Mouse (Mus musculus): Measurements from ENCODE around the gene Nmnat2.

Gene Nmnat2

GRCm38 (mm10) chr1:152954821-152955523 lies at the start of gene Nmnat2:
Nmnat2 (plus strand) TSS chr1:152954993.
- DNase-seq, result no peak

- DNase-seq, result no peak
Measured at GRCm38 (mm10) chr1:152913483-152914460, 41.0 kb upstream of the Nmnat2 start.

DNA sequence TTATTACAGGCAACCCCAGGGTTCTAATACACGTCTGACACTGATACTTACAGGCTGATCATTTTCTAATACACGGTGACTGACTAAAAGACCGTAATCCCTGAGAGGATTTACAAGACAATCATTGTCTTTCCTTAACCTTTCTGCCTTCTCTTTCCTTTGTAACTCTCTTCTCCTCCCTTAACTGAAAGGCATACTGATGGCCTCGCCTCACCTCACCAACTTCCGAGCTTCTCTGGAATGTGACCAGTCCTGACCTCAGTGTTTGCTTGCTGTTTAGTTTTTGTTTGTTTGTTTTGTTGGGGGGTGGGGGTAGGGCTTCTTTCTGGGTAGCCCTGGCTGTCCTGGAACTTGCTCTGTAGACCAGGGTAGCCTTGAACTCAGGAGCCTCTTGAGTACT lies 39.0 kb upstream of the Nmnat2 start:
- DNase-seq, result no peak

DNA sequence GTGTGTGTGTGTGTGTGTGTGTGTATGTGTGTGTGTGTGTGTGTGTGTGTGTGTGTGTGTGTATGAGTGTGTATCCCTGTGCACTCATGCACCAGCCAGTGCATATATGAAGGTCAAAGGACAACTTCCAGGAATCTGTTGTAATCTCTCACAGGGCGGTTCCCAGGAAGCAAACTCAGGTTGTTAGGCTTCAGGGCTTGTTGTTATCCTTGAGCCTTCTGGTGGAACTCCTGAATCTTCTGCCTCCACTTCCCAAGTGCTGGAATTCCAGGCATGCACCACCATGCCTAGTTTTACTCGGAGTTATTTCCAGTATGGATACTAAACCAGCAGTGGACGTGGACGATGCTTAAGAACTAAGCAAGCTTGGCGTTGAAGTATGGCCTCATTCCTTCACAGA lies 37.9 kb upstream of the Nmnat2 start:
- no peak for DNase-seq

GRCm38 (mm10) chr1:152917626-152918025 lies 37.2 kb upstream of the Nmnat2 start:
- DNase-seq, result no peak

DNA sequence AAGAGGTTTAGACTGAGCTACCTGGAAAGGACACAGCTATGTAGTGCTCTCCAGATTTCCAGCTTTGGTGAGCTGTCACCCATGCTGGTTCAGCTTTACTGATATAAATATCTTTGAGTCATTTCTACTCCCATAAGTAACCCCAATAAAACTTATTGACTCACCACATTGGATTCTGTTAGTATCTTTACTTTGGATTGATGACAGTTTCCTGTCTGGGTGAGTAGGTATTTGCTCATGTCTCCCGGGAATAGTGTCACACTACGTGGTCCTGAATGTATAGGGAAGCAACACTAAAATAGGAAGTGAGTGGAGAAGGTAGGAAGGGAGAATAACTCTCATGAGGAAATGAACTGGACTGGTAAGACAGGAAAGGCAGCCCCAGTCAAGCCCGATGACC lies 33.0 kb upstream of the Nmnat2 start:
- DNase-seq, result no peak

GRCm38 (mm10) chr1:152933962-152934361 lies 20.8 kb upstream of the Nmnat2 start:
- no peak for DNase-seq

DNA sequence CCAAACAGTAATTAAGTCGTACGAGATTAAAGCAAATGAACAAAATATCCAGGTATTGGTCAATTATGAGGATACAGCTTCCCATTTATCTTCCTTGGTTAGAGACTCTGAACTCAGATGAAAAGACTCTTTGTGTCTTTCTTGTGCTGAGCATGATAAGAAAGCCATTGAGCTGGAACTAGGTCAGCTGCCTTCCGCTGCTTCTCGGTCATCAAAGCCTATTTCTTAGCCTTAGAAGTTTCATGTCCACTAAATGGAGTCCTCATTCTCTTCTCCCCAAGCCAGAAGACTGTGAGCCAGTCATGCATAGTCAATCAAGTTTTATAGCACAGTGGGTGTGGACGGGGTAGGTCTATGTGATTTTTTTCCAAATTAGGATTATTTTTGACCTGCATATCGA lies 19.3 kb upstream of the Nmnat2 start:
- DNase-seq, result no peak

DNA sequence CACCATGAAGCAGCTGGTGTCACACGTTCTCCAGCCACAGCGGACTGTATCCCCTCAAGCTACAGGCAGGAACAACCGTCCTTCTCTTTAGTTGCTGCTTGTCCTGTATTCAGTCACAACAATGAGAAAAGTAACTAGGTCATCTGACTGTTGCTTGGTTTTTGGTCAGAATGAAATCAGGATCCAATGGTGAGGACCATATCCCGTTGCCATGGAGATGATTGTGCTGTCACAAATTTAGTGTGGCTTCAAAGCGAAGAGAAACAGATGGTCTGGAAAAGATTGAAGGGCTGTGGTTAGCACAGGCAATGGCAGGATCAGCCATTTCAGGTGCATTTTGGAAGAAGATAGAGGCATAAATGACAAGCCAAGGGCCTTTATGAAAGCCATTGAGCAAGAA lies 18.4 kb upstream of the Nmnat2 start:
- DNase-seq, result no peak

DNA sequence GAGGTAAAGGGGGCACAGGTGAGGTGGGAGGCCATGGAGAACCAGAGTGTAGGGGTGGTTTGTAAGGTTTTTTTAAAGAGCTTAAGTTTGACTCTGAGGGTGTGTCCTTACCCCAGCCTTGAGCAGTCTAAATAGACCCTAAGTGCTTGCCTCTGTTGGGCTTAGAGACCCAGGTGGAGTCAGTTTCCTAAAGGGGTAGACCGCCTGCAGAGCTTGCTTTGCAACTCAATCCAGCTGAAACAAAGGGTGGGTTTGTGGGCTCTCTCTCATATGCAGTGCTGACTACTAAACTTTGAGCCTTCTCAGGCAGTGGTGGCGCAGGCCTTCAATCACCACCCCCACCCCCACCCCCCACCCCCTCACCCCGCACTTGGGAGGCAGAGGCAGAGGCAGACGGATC lies 11.8 kb upstream of the Nmnat2 start:
- DNase-seq, result no peak

DNA sequence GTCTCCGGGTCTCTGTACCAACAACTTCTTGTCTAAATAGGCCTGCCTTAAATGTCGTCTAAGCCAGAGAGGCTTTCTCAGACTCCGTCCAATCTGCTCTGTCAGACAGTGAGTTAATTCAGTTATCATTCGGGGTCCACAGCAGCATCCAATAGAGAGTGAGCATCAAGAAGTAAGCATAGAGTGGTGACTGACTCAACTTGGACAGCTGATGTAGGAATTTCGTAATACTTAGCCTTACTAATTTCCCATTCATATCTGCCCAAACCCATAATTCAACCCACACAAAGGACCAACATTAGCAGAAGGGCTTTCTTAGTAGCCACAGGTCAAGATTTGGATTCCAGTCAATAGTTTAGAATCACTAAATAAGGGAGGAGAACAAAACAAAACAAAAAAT lies 626 bp upstream of the Nmnat2 start:
- no peak for DNase-seq

DNA sequence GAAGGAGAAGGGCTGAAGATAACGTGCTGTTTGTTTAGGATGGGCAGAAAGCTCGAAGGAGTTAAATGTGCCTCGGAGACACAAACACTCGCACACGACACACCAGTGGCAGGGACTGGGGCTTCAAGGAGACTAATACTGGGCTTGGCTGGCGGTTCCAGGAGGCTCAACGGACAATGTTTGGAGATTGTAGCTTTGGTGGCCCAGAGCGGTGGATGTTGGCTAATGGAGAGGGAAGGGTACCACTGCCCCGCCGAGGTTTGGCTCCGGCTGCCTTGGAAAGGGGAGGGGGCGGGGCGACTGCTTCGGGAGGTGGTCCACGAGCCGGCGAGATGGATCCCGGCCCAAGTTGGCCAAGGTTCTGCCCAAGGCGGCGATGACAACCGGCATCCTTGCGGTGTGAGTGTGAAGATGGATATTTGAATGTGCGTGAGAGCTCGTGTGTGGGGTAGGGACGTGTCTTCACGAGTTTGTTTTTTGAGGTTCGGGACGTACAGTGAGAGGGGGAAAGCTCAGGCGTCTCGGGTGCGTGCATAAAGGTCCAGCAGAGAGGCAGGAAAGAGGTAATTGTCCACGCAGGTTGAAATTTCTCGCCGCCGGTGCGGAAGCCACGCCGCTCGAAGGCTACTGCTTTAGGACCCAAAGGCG lies 895 bp downstream of the Nmnat2 start:
- no peak for DNase-seq

DNA sequence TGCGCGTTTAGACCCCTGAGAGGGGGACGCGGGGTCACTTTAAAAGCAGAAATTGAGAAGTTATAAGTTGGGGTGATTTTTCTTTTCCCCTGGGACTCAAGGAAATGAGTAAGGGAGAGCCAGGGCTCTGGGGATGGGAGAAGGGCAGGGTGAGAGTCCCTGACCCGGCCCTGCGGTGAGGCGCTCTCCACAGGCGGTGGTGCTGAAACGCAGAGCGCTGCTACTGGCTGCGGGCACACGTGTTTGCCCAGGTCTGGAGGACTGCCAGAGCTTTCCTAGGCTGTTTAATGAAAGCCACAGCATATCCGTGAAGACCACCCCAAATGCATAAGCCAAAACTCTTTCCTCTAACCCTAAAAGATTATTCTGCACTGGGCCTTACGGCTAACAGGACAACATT lies 1.4 kb downstream of the Nmnat2 start:
- no peak for DNase-seq

GRCm38 (mm10) chr1:152964344-152964743 lies 9.6 kb downstream of the Nmnat2 start:
- no peak for DNase-seq

DNA sequence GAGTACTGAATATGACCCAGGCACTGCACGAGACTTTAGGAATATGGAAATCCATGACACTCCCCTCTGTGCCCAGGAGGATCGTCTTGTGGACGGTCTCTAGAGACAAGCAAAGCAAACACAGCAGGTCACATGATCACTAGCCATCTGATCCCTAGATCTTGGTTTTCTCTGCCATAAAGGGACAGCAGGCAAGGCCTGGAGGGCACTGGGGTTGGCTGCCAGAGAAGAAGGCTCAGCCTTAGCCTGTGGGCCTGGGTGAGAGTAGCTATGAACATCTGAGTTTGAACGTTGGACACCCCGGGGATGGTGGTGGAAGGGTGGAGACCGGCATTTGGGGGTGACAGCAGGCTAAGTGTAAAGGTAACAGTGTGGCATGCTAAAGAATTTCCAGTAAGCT lies 11.4 kb downstream of the Nmnat2 start:
- DNase-seq, result no peak

DNA sequence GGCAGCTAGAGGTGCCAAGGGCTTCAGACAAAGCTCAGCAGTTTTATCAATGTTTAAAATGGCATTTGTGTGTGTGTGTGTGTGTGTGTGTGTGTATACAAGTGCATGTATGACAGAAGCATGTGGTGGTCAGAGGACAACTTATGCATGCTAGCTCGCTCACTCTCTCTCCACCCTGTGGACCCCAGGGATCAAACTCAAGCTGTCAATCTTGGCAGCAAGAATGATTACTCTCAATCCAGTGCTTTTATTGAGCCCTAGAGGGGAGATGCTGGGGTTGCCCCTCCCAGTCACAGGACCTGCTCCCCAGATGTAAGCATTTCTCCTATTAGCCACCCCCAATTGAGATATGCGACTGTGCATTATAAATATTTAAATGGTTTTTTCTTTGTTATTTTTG lies 11.9 kb downstream of the Nmnat2 start:
- DNase-seq, result no peak

DNA sequence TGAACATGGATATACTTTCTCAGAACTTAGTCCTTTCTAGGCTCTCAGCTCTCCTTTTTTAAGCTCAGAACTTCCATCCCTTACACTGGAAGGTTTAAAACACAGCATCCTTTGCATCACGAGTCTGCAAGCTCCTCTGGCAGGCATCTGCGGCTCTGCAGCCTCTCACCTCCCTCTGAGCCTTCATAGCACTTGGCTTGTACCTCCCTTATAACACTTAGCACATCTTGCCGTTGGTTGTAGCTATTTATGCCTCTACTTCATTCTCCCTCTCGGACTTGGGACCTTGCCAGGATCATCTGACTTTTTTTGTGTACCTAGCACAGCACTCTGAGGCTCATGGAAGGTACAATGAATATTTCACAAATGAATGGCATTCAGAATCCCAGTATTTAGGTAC lies 14.3 kb downstream of the Nmnat2 start:
- DNase-seq, result no peak

- DNase-seq, result no peak
Measured at GRCm38 (mm10) chr1:152972957-152973356, 18.2 kb downstream of the Nmnat2 start.

DNA sequence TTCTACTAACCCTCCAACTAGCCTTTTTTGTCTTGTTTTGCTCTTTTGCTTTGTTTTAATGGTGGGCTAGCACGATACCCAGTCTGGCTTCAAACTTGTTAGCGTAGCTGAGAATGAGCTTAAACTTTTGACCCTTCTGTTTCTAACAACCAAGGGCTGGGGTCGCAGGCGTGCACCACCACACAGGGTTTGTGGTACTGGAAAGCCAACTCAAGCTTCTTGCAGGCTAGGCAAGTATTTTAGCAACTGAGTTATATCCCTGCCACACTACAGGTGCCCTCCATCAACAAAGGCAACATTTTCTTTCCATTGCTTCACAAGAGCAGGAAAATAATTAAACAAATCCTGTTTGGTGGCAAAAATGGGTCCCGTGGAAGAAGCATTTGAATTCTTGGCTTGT lies 18.6 kb downstream of the Nmnat2 start:
- DNase-seq, result no peak

GRCm38 (mm10) chr1:152973861-152974260 lies 19.1 kb downstream of the Nmnat2 start:
- DNase-seq, result no peak

DNA sequence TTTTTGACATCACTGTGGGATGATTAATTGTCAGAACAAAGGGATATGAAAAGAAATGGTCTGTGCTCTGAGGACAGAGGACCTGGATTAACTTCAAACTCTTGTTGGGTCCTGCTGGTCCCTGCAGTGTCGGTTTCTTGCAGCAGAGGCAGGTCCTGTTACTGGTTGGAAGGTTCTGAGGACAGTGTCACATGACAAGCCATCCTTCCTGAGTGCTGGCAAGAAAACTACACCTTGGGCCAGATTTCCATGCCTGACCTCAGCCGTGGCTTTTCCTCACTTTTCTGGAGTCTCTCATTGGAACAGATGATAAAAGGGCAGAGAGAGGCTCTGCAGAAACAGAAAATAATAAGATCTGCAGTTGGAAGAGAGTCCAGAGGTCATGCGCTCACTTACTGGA lies 20.4 kb downstream of the Nmnat2 start:
- no peak for DNase-seq

GRCm38 (mm10) chr1:152978700-152979099 lies 23.9 kb downstream of the Nmnat2 start:
- no peak for DNase-seq

- DNase-seq, result no peak
Measured at GRCm38 (mm10) chr1:152983416-152983815, 28.6 kb downstream of the Nmnat2 start.

- no peak for DNase-seq
Measured at GRCm38 (mm10) chr1:152986981-152987380, 32.2 kb downstream of the Nmnat2 start.

Data from spleen, adult 18-20 months (tissue).